ENCODE assay signal across 25 mouse cellular contexts in the genomic region with DNA sequence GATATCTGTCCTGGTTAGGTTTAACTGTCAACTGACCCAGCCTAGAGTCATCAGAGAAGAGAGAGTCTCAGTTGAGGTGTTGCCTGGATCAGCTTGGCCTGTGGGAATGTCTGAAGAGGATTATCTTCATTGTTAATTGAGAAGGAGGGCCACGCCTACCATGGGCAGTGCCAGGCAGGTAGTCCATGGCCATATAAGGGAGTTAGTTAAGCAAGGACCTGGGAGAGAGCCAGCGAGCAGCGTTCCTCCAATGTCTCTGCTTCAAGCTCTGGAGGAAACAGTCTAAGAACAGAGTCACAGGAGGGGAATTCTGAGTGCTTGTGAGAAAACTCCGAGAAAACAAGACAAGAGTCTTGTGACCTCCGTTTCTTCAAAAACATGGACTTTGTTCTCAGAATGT.
"Had no signal": no experiment of that assay in that cellular context is flagged by ENCODE, and none has a peak within 500 bp of the region (broad histone marks: within the 10 kb centered on the region; RNA-seq: fewer than 3 reads in every experiment).

No protein-coding gene starts in this region.

- H3K27me3 ChIP-seq: heart, embryonic 12.5 days; hindbrain, embryonic 12.5 days; intestine, embryonic 15.5 days had no signal

- ATAC-seq: hindbrain, embryonic 16.5 days; inflammation-experienced regulatory T-cells, adult 6 months; intestine, embryonic 15.5 days; intestine, postnatal 0 days had no signal

- H3K27ac ChIP-seq: gastrocnemius, adult 2 months; heart, embryonic 10.5 days; hindbrain, embryonic 10.5 days; hindbrain, embryonic 12.5 days; hindbrain, embryonic 14.5 days; intestine, embryonic 15.5 days; layer of hippocampus, adult 2 months; left cerebral cortex, adult 2 months; limb, embryonic 10.5 days; limb, embryonic 12.5 days had no signal

- H3K9ac ChIP-seq: heart, embryonic 12.5 days; hindbrain, embryonic 12.5 days; hindbrain, embryonic 14.5 days; intestine, embryonic 15.5 days; limb, embryonic 12.5 days had no signal

- H3K36me3 ChIP-seq: heart, embryonic 10.5 days; heart, embryonic 12.5 days; hindbrain, embryonic 10.5 days; intestine, embryonic 15.5 days; limb, embryonic 10.5 days; limb, embryonic 12.5 days had no signal

- H3K4me3 ChIP-seq: gastrocnemius, adult 2 months; heart, embryonic 10.5 days; heart, embryonic 12.5 days; hindbrain, embryonic 10.5 days; hindbrain, embryonic 12.5 days; intestine, embryonic 15.5 days; layer of hippocampus, adult 2 months; left cerebral cortex, adult 2 months; limb, embryonic 10.5 days; limb, embryonic 12.5 days had no signal

- H3K9me3 ChIP-seq: heart, embryonic 10.5 days; intestine, embryonic 15.5 days; limb, embryonic 10.5 days; limb, embryonic 12.5 days had no signal

- DNase-seq: gastrocnemius, adult 2 months; gastrocnemius, postnatal 10 days; gastrocnemius, postnatal 25 days; heart, adult 18-20 months; heart, postnatal 10 days; heart, postnatal 4 days; kidney, adult 18-20 months; kidney, adult 8-10 months; kidney, postnatal 10 days; kidney, postnatal 25 days; kidney, postnatal 4 days; liver had no signal

- H3K4me1 ChIP-seq: intestine, embryonic 15.5 days had no signal

- H3K4me2 ChIP-seq: heart, embryonic 12.5 days; hindbrain, embryonic 12.5 days; hindbrain, embryonic 14.5 days; intestine, embryonic 15.5 days; limb, embryonic 12.5 days had no signal
